ENCODE assay signal across 16 mouse cellular contexts in genomic region chr3:156851921-156852320, GRCm38 (mm10).
A peak's percentile ranks its signal among the peaks of the same experiment; 100 is the strongest.
DNase-seq lines count a peak whose midpoint lies in the region; TF ChIP-seq lines count a peak whose summit lies in the region.
"Had no signal": no experiment of that assay in that cellular context is flagged by ENCODE, and none has a peak within 500 bp of the region (broad histone marks: within the 10 kb centered on the region; RNA-seq: fewer than 3 reads in every experiment).

No protein-coding gene starts in this region.

- no peaks in the 10 kb centered on the region for H3K79me2 ChIP-seq in heart, adult 2 months (replicated peaks; ENCODE audit: control insufficient read depth, insufficient read depth, low read length)

- no peak overlapping the region for H3K27ac ChIP-seq in heart, adult 2 months
- H3K27ac ChIP-seq: embryonic facial prominence, embryonic 12.5 days; forebrain, embryonic 10.5 days; hindbrain, embryonic 13.5 days; liver, embryonic 13.5 days; midbrain, embryonic 12.5 days had no signal

- intact Hi-C loops in left cerebral cortex, postnatal 25 days (cut with DNase I): no loop called here
- intact Hi-C loops in heart, adult 2 months (cut with DNase I): no loop called here

- H3K9ac ChIP-seq in heart, adult 2 months (ENCODE audit: low read depth, low read length): no peak overlapping the region
- H3K9ac ChIP-seq: embryonic facial prominence, embryonic 12.5 days; hindbrain, embryonic 13.5 days; liver, embryonic 13.5 days; midbrain, embryonic 12.5 days had no signal

- TF ChIP-seq EP300 in heart, adult 2 months (IDR thresholded peaks at IDR 0.05; ENCODE audit: insufficient read depth, low read depth, low read length): no peak

- TF ChIP-seq CTCF in heart, adult 2 months (IDR thresholded peaks at IDR 0.05): no peak

- no peaks in the 10 kb centered on the region for H3K36me3 ChIP-seq in heart, adult 2 months (ENCODE audit: control insufficient read depth, insufficient read depth, low read length)
- H3K36me3 ChIP-seq: embryonic facial prominence, embryonic 12.5 days; forebrain, embryonic 10.5 days; hindbrain, embryonic 13.5 days; liver, embryonic 13.5 days; midbrain, embryonic 12.5 days had no signal

- 38% methylated on average over 3 of the region's 3 CpGs for WGBS in heart, adult 2 months

- no peaks in the 10 kb centered on the region for H3K4me1 ChIP-seq in heart, adult 2 months (ENCODE audit: control insufficient read depth, insufficient read depth, low read length)
- H3K4me1 ChIP-seq: embryonic facial prominence, embryonic 12.5 days; liver, embryonic 13.5 days; midbrain, embryonic 12.5 days had no signal

- no peaks in the 10 kb centered on the region for H3K27me3 ChIP-seq in heart, adult 2 months (ENCODE audit: control insufficient read depth, insufficient read depth, low read length)
- H3K27me3 ChIP-seq: embryonic facial prominence, embryonic 12.5 days; hindbrain, embryonic 13.5 days; liver, embryonic 13.5 days; midbrain, embryonic 12.5 days; Patski had no signal

- no peak overlapping the region for H3K4me3 ChIP-seq in heart, adult 2 months
- H3K4me3 ChIP-seq: embryonic facial prominence, embryonic 12.5 days; forebrain, embryonic 10.5 days; hindbrain, embryonic 13.5 days; liver, embryonic 13.5 days; midbrain, embryonic 12.5 days had no signal

- TF ChIP-seq POLR2A in heart, adult 2 months (IDR thresholded peaks at IDR 0.05; ENCODE audit: insufficient read depth, low read depth, low read length): no peak

- peak; percentile 67 for DNase-seq in right cerebral cortex, adult 18-20 months
- no peak for DNase-seq in right cerebral cortex, postnatal 4 days
- peak; percentile 47 to 59 for DNase-seq in cerebellum, postnatal 36 days
- DNase-seq in left cerebral cortex, postnatal 25 days (ENCODE audit: low spot score in 2 of 2): peak; percentile 61 to 91
- no peak for DNase-seq in kidney, postnatal 4 days
- no peak for DNase-seq in heart, adult 8-10 months (ENCODE audit: low spot score)
- DNase-seq in heart, adult 2 months: no peak
- DNase-seq: gastrocnemius, postnatal 25 days; kidney, adult 2 months; liver, embryonic 13.5 days; thymus, postnatal 14 days had no signal

Comparison
In these comparisons a context has a peak if more than half of its experiments do, and no peak if none do; other contexts are left out.
1. DNase-seq: peak in right cerebral cortex, adult 18-20 months (single experiment), cerebellum, postnatal 36 days (2 of 2) and left cerebral cortex, postnatal 25 days (2 of 2); none in right cerebral cortex, postnatal 4 days (single experiment), kidney, postnatal 4 days (0 of 2), heart, adult 8-10 months (single experiment) and heart, adult 2 months (0 of 2).